Comparison of ENCODE assay signal across 10 mouse cellular contexts in the genomic region with DNA sequence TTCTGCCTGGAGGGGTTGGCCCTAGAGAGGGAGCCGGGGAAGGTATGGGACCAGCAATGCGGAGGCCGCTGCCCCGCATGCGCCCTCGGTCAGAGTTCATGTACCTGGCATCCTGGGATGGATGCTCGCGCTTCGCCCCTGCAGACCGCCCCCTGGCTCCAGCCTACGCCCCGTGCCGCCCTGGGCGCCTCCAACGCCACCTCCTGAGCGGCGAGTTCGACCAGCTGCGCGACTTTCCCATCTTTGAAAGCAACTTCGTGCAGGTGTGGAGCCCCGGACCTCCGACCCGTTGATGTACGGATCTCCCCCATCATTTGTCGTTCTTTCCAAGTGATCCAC. TPM values are rescaled to one million over a fixed set of nuclear protein-coding genes. Genes with fewer than 3 reads are reported as not detected.
DNase-seq lines count a peak whose midpoint lies in the region; ATAC-seq and TF ChIP-seq lines count a peak whose summit lies in the region.
"Had no signal": no experiment of that assay in that cellular context is flagged by ENCODE, and none has a peak within 500 bp of the region (broad histone marks: within the 10 kb centered on the region; RNA-seq: fewer than 3 reads in every experiment).

No protein-coding gene starts in this region.

- peak overlapping the region; percentile 69 for H3K9ac ChIP-seq in heart, embryonic 12.5 days
- peak overlapping the region; percentile 93 for H3K9ac ChIP-seq in forebrain, embryonic 13.5 days
- H3K9ac ChIP-seq in liver, embryonic 16.5 days (ENCODE audit: low read depth, low read length) = peak overlapping the region; percentile 65

- peak; percentile 65 for ATAC-seq in heart, embryonic 12.5 days (ENCODE audit: insufficient number of reproducible peaks, low FRiP score)
- no peak for ATAC-seq in forebrain, embryonic 13.5 days
- ATAC-seq in liver, embryonic 16.5 days (ENCODE audit: low read depth) = peak; percentile 47
- ATAC-seq in inflammation-experienced regulatory T-cells, adult 6 months = no peak

- intact Hi-C loops in heart, postnatal 14 days (cut with DNase I) = no loop called here

- no peak for DNase-seq in heart, postnatal 14 days
- DNase-seq in thymus, postnatal 0 days (ENCODE audit: low spot score) = no peak
- DNase-seq in lung, postnatal 36 days = no peak

- no peak for TF ChIP-seq CTCF in E14TG2a.4 (conservative IDR thresholded peaks at IDR 0.05; ENCODE audit: low read length)

- peaks cover 26% of the 10 kb centered on the region for H3K36me3 ChIP-seq in heart, embryonic 12.5 days
- H3K36me3 ChIP-seq in E14TG2a.4 (ENCODE audit: insufficient read depth, low read length) = peaks cover 31% of the 10 kb centered on the region
- peaks cover 25% of the 10 kb centered on the region for H3K36me3 ChIP-seq in forebrain, embryonic 13.5 days (ENCODE audit: poor library complexity, severe bottlenecking)
- H3K36me3 ChIP-seq in liver, embryonic 16.5 days (ENCODE audit: control insufficient read depth, insufficient read depth) = peaks cover 9% of the 10 kb centered on the region

- H3K27me3 ChIP-seq in heart, embryonic 12.5 days (replicated peaks) = peaks cover 28% of the 10 kb centered on the region
- no peaks in the 10 kb centered on the region for H3K27me3 ChIP-seq in E14TG2a.4 (ENCODE audit: insufficient read depth, low read length)
- no peaks in the 10 kb centered on the region for H3K27me3 ChIP-seq in forebrain, embryonic 13.5 days
- peaks cover 2% of the 10 kb centered on the region for H3K27me3 ChIP-seq in liver, embryonic 16.5 days (ENCODE audit: control insufficient read depth, insufficient read depth, low read depth, low read length)

- H3K4me3 ChIP-seq in heart, embryonic 12.5 days = peak overlapping the region; percentile 72
- H3K4me3 ChIP-seq in E14TG2a.4 (replicated peaks; ENCODE audit: low read length) = peak overlapping the region; percentile 91
- H3K4me3 ChIP-seq in forebrain, embryonic 13.5 days = peak overlapping the region; percentile 80
- H3K4me3 ChIP-seq in liver, embryonic 16.5 days (ENCODE audit: low read depth, low read length) = peak overlapping the region; percentile 80

- H3K4me2 ChIP-seq in heart, embryonic 12.5 days = peak overlapping the region; percentile 75
- H3K4me2 ChIP-seq in forebrain, embryonic 13.5 days = peak overlapping the region; percentile 83
- peak overlapping the region; percentile 82 for H3K4me2 ChIP-seq in liver, embryonic 16.5 days (ENCODE audit: low read depth, low read length)

- no peaks in the 10 kb centered on the region for H3K9me3 ChIP-seq in heart, embryonic 12.5 days (replicated peaks)
- H3K9me3 ChIP-seq in E14TG2a.4 (ENCODE audit: low read length) = no peaks in the 10 kb centered on the region
- no peaks in the 10 kb centered on the region for H3K9me3 ChIP-seq in forebrain, embryonic 13.5 days (replicated peaks)
- H3K9me3 ChIP-seq in liver, embryonic 16.5 days (replicated peaks; ENCODE audit: control insufficient read depth, low read length) = no peaks in the 10 kb centered on the region

- peaks cover 13% of the 10 kb centered on the region for H3K4me1 ChIP-seq in heart, embryonic 12.5 days (replicated peaks)
- H3K4me1 ChIP-seq in E14TG2a.4 (replicated peaks; ENCODE audit: low read depth, low read length) = peaks cover 79% of the 10 kb centered on the region
- peaks cover 32% of the 10 kb centered on the region for H3K4me1 ChIP-seq in forebrain, embryonic 13.5 days
- H3K4me1 ChIP-seq in liver, embryonic 16.5 days (ENCODE audit: control insufficient read depth, low read depth, low read length) = peaks cover 27% of the 10 kb centered on the region

- WGBS in heart, embryonic 12.5 days = under 1% methylated on average over 26 of the region's 26 CpGs
- under 1% methylated on average over 26 of the region's 26 CpGs for WGBS in forebrain, embryonic 13.5 days
- WGBS in liver, embryonic 16.5 days (ENCODE audit: insufficient replicate concordance) = 1% methylated on average over 26 of the region's 26 CpGs

- peak overlapping the region; percentile 68 for H3K27ac ChIP-seq in heart, embryonic 12.5 days (ENCODE audit: poor library complexity, severe bottlenecking)
- H3K27ac ChIP-seq in forebrain, embryonic 13.5 days = peak overlapping the region; percentile 95
- peak overlapping the region; percentile 96 for H3K27ac ChIP-seq in liver, embryonic 16.5 days (ENCODE audit: low read length)

RNA-seq across cellular contexts. Expression of gene Fam71e1, which starts 0.4 kb away (rescaled TPM):
- polyA plus RNA-seq in heart, embryonic 12.5 days (2016; fragmentation: Nextera tagmentation; extraction: Ambion mirVana) = 10.1 and 12.7 TPM in 2 replicates
- total RNA-seq in heart, postnatal 14 days (2021) = 1 to 10 TPM; 5.3 to 6.5 TPM
- polyA plus RNA-seq in forebrain, embryonic 13.5 days (2015; fragmentation: Nextera tagmentation; extraction: Ambion mirVana) = 30.1 and 35.0 TPM in 2 replicates
- 1.3 and 1.4 TPM in 2 replicates for polyA plus RNA-seq in liver, embryonic 16.5 days (2015; fragmentation: Nextera tagmentation; extraction: Ambion mirVana)
- polyA plus RNA-seq in inflammation-experienced regulatory T-cells, adult 6 months (2017; shearing (Covaris generic)) = 1 to 10 TPM; 2.7 to 5.2 (median 3.9) TPM
- 9.5 and 13.4 TPM in 2 replicates for polyA plus RNA-seq in thymus, postnatal 0 days (2015; fragmentation: Nextera tagmentation; extraction: Ambion mirVana)

RNA-seq across cellular contexts. Expression of gene Emc10, which starts 0.4 kb away (rescaled TPM):
- polyA plus RNA-seq in heart, embryonic 12.5 days (2016; fragmentation: Nextera tagmentation; extraction: Ambion mirVana) = 111 and 114 TPM in 2 replicates
- 10 to 100 TPM; 95.4 to 98.8 TPM for total RNA-seq in heart, postnatal 14 days (2021)
- polyA plus RNA-seq in forebrain, embryonic 13.5 days (2015; fragmentation: Nextera tagmentation; extraction: Ambion mirVana) = 101 and 106 TPM in 2 replicates
- polyA plus RNA-seq in liver, embryonic 16.5 days (2015; fragmentation: Nextera tagmentation; extraction: Ambion mirVana) = 34.4 and 40.6 TPM in 2 replicates
- polyA plus RNA-seq in inflammation-experienced regulatory T-cells, adult 6 months (2017; shearing (Covaris generic)) = 10 to 100 TPM; 21.0 to 22.5 (median 22.3) TPM
- polyA plus RNA-seq in thymus, postnatal 0 days (2015; fragmentation: Nextera tagmentation; extraction: Ambion mirVana) = 83.8 and 85.5 TPM in 2 replicates

RNA-seq across cellular contexts. Expression of gene Mybpc2, which starts 27.7 kb away (rescaled TPM):
- 0.94 and 1.2 TPM in 2 replicates for polyA plus RNA-seq in heart, embryonic 12.5 days (2016; fragmentation: Nextera tagmentation; extraction: Ambion mirVana)
- total RNA-seq in heart, postnatal 14 days (2021) = 10 to 100 TPM; 10.5 to 16.8 TPM
- 0.13 and 0.14 TPM in 2 replicates for polyA plus RNA-seq in forebrain, embryonic 13.5 days (2015; fragmentation: Nextera tagmentation; extraction: Ambion mirVana)
- polyA plus RNA-seq in liver, embryonic 16.5 days (2015; fragmentation: Nextera tagmentation; extraction: Ambion mirVana) = 0.15 and 0.31 TPM in 2 replicates
- not detected for polyA plus RNA-seq in inflammation-experienced regulatory T-cells, adult 6 months (2017; shearing (Covaris generic))
- polyA plus RNA-seq in thymus, postnatal 0 days (2015; fragmentation: Nextera tagmentation; extraction: Ambion mirVana) = 0.55 TPM in 2 replicates
- polyA plus RNA-seq: CD4-positive, CD25-positive, alpha-beta regulatory T cell, adult 4 months had no signal

RNA-seq across cellular contexts. Expression of gene Josd2, which starts 29.0 kb away (rescaled TPM):
- polyA plus RNA-seq in heart, embryonic 12.5 days (2016; fragmentation: Nextera tagmentation; extraction: Ambion mirVana) = 141 and 145 TPM in 2 replicates
- total RNA-seq in heart, postnatal 14 days (2021) = 100 to 1,000 TPM; 105 to 111 TPM
- 49.0 and 56.1 TPM in 2 replicates for polyA plus RNA-seq in forebrain, embryonic 13.5 days (2015; fragmentation: Nextera tagmentation; extraction: Ambion mirVana)
- 159 and 174 TPM in 2 replicates for polyA plus RNA-seq in liver, embryonic 16.5 days (2015; fragmentation: Nextera tagmentation; extraction: Ambion mirVana)
- 10 to 100 TPM; 46.9 to 62.6 (median 47.0) TPM for polyA plus RNA-seq in inflammation-experienced regulatory T-cells, adult 6 months (2017; shearing (Covaris generic))
- polyA plus RNA-seq in thymus, postnatal 0 days (2015; fragmentation: Nextera tagmentation; extraction: Ambion mirVana) = 30.6 and 37.4 TPM in 2 replicates

RNA-seq across cellular contexts. Expression of gene Aspdh, which starts 31.5 kb away (rescaled TPM):
- 0.46 and 1.5 TPM in 2 replicates for polyA plus RNA-seq in heart, embryonic 12.5 days (2016; fragmentation: Nextera tagmentation; extraction: Ambion mirVana)
- 1 to 10 TPM in 1 of 2 experiments, under 1 TPM in 1; 1.00 to 1.1 TPM for total RNA-seq in heart, postnatal 14 days (2021)
- 3.8 and 4.0 TPM in 2 replicates for polyA plus RNA-seq in forebrain, embryonic 13.5 days (2015; fragmentation: Nextera tagmentation; extraction: Ambion mirVana)
- 19.4 and 23.5 TPM in 2 replicates for polyA plus RNA-seq in liver, embryonic 16.5 days (2015; fragmentation: Nextera tagmentation; extraction: Ambion mirVana)
- polyA plus RNA-seq in inflammation-experienced regulatory T-cells, adult 6 months (2017; shearing (Covaris generic)) = not detected
- polyA plus RNA-seq in thymus, postnatal 0 days (2015; fragmentation: Nextera tagmentation; extraction: Ambion mirVana) = not detected in 2 replicates
- total RNA-seq: gastrocnemius, postnatal 25 days had no signal

Comparison
In these comparisons a context has a peak if more than half of its experiments do, and no peak if none do; other contexts are left out.
1. ATAC-seq: peak in heart, embryonic 12.5 days (single experiment) and liver, embryonic 16.5 days (single experiment); none in forebrain, embryonic 13.5 days (single experiment) and inflammation-experienced regulatory T-cells, adult 6 months (single experiment).
2. Peak in every context shown above with its lines, with median percentiles within 50 percentile points of each other: H3K27ac ChIP-seq, H3K4me2 ChIP-seq, H3K4me3 ChIP-seq and H3K9ac ChIP-seq.